Mouse (Mus musculus) G1E (cell line): Measurements from ENCODE around the gene E130116L18Rik.
"Not testable (repeated sequence)": the region's sequence is repeated elsewhere in the genome, so short reads cannot be mapped to it uniquely, and the experiment has no call there.

Source experiments
- CTCF ChIP-seq: IDR thresholded peaks from 2 replicates; pipeline ENCODE4 v1.5.1; 2012; ENCODE audit warnings: low read depth, low read length, inconsistent platforms, mixed read lengths
- GATA1 ChIP-seq: IDR thresholded peaks from 2 replicates; pipeline ENCODE4 v1.6.1; 2012; ENCODE audit warnings: borderline replicate concordance, low read length, inconsistent platforms, mixed read lengths
- POLR2AphosphoS5 ChIP-seq: IDR thresholded peaks from 2 replicates; pipeline ENCODE4 v1.6.1; 2012; ENCODE audit warnings: low read depth, low read length, inconsistent platforms; ENCODE audit not compliant: insufficient replicate concordance
- TAL1 ChIP-seq: conservative IDR thresholded peaks from 2 replicates; pipeline ENCODE4 v1.6.1; 2012; ENCODE audit warnings: low read depth, low read length, inconsistent platforms, mixed read lengths

DNA sequence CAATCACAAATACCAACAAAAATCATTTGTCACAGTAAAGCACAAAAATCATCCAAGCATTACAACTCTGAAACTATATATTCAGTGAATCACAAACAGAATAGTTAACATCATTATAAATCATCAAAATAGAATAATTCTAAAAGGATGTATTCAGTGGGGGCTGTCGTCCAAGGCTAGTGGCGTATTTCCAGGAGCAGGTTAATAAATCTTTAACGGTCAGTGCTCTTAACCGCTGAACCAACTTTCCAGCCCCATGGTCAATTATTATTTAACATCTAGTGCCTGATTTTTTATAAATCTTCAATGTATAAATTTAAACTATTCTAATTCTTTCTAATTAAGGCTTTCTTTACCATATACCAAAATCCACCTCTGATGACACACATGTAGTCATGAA is 44.4 kb downstream of the E130116L18Rik start:
- TF ChIP-seq CTCF, TAL1, GATA1, POLR2AphosphoS5: not testable (repeated sequence)
